Mouse (Mus musculus) cortical plate, adult 2 months (tissue): ENCODE measurements around the gene 4930438A08Rik. TPM values are rescaled to one million over a fixed set of nuclear protein-coding genes. Genes with fewer than 3 reads are reported as not detected.
A peak's percentile ranks its signal among the peaks of the same experiment; 100 is the strongest.

ENCODE experiments used
- H3K27ac ChIP-seq: fragments of 200-500 bp; 2 replicates; pipeline ENCODE4 v1.5.1; 2012; ENCODE audit warnings: low read length, control low read depth, inconsistent platforms; ENCODE audit not compliant: insufficient read depth
- H3K4me1 ChIP-seq: fragments of 200-500 bp; 2 replicates; pipeline ENCODE4 v1.6.1; 2011; ENCODE audit warnings: low read length; ENCODE audit not compliant: control insufficient read depth, insufficient read depth
- H3K4me3 ChIP-seq: fragments of 200-500 bp; 2 replicates; pipeline ENCODE4 v1.5.1; 2011; ENCODE audit warnings: mild to moderate bottlenecking, low read length, control low read depth; ENCODE audit not compliant: insufficient read depth
- CTCF ChIP-seq: fragments of 200-500 bp; IDR thresholded peaks from 2 replicates; pipeline ENCODE4 v1.5.1; 2011; ENCODE audit warnings: mild to moderate bottlenecking, control low read depth, low read length; ENCODE audit not compliant: insufficient read depth; ENCODE audit errors: extremely low read depth
- POLR2A ChIP-seq: fragments of 200-500 bp; IDR thresholded peaks from 2 replicates; pipeline ENCODE4 v1.6.1; 2011; ENCODE audit warnings: mild to moderate bottlenecking, low read length, control low read depth; ENCODE audit not compliant: insufficient read depth; ENCODE audit errors: extremely low read depth
- polyA plus RNA-seq: library from polyadenylated mRNA; depleted of rRNA; stranded (reverse); fragments of >200 nt; gene quantifications from 2 replicates; pipeline ENCODE4 v1.2.3, GENCODE M21; 2012

The 4930438A08Rik gene
- polyA plus RNA-seq, 1 experiment: not detected

GRCm38 (mm10) chr11:58281970-58282496, 7.4 kb downstream of the 4930438A08Rik start:
- H3K27ac ChIP-seq: no peak overlapping the region
- no peak overlapping the region for H3K4me3 ChIP-seq
- no peak for TF ChIP-seq POLR2A
- no peak for TF ChIP-seq CTCF
- H3K4me1 ChIP-seq: no peaks in the 10 kb centered on the region

- no peaks in the 10 kb centered on the region for H3K4me1 ChIP-seq
- no peak overlapping the region for H3K4me3 ChIP-seq
- H3K27ac ChIP-seq: no peak overlapping the region
- no peak for TF ChIP-seq POLR2A
- no peak for TF ChIP-seq CTCF
Measured at GRCm38 (mm10) chr11:58282518-58282917, 7.9 kb downstream of the 4930438A08Rik start.

GRCm38 (mm10) chr11:58289992-58290682, 15.5 kb downstream of the 4930438A08Rik start:
- H3K4me3 ChIP-seq: no peak overlapping the region
- TF ChIP-seq CTCF (no peak), POLR2A (no peak)
- no peaks in the 10 kb centered on the region for H3K4me1 ChIP-seq

GRCm38 (mm10) chr11:58290812-58291211, 16.2 kb downstream of the 4930438A08Rik start:
- no peak overlapping the region for H3K4me3 ChIP-seq
- TF ChIP-seq CTCF (no peak), POLR2A (no peak)
- no peak overlapping the region for H3K27ac ChIP-seq
- H3K4me1 ChIP-seq: no peaks in the 10 kb centered on the region

More at GRCm38 (mm10) chr11:58289992-58290682, 15.5 kb downstream of the 4930438A08Rik start:
- H3K27ac ChIP-seq: no peak overlapping the region

GRCm38 (mm10) chr11:58292791-58293190, 18.2 kb downstream of the 4930438A08Rik start:
- Histone ChIP-seq H3K4me1 (no peaks in the 10 kb centered on the region), H3K4me3 (no peak overlapping the region), H3K27ac (no peak overlapping the region)
- TF ChIP-seq CTCF: no peak
- TF ChIP-seq POLR2A: no peak

- Histone ChIP-seq H3K27ac (no peak overlapping the region), H3K4me3 (no peak overlapping the region), H3K4me1 (no peaks in the 10 kb centered on the region)
- no peak for TF ChIP-seq CTCF
- no peak for TF ChIP-seq POLR2A
Measured at GRCm38 (mm10) chr11:58297396-58297795, 22.8 kb downstream of the 4930438A08Rik start.

- Histone ChIP-seq H3K4me3 (peak overlapping the region; percentile 47), H3K4me1 (no peaks in the 10 kb centered on the region), H3K27ac (no peak overlapping the region)
- peak; percentile 72 for TF ChIP-seq CTCF
- no peak for TF ChIP-seq POLR2A
Measured at GRCm38 (mm10) chr11:58301057-58301456, 26.5 kb downstream of the 4930438A08Rik start.

GRCm38 (mm10) chr11:58301837-58302754, 27.5 kb downstream of the 4930438A08Rik start:
- TF ChIP-seq CTCF: peak; percentile 53
- peak; percentile 43; the same call in 1 of the 2 replicates for TF ChIP-seq POLR2A
- H3K4me3 ChIP-seq: peak overlapping the region; percentile 47
- peaks cover 2% of the 10 kb centered on the region; the same call in 1 of the 2 replicates for H3K4me1 ChIP-seq
- H3K27ac ChIP-seq: no peak overlapping the region

- no peak for TF ChIP-seq POLR2A
- TF ChIP-seq CTCF: no peak
- Histone ChIP-seq H3K4me3 (peak overlapping the region; percentile 47), H3K4me1 (peaks cover 2% of the 10 kb centered on the region; the same call in 1 of the 2 replicates)
Measured at GRCm38 (mm10) chr11:58302774-58303445, 28.3 kb downstream of the 4930438A08Rik start.

More at GRCm38 (mm10) chr11:58302774-58303445, 28.3 kb downstream of the 4930438A08Rik start:
- no peak overlapping the region for H3K27ac ChIP-seq
